Mouse (Mus musculus) MEL (cell line): ENCODE measurements around the gene Xbp1. TPM values are rescaled to one million over a fixed set of nuclear protein-coding genes. Genes with fewer than 3 reads are reported as not detected.

Source experiments
- DNase-seq: peaks from one replicate; pipeline ENCODE4 v3.0.0; 2011; ENCODE audit warnings: low read depth, low spot score
- H3K27ac ChIP-seq: 2 replicates; pipeline ENCODE4 v1.5.1; 2012; ENCODE audit warnings: low read depth, mild to moderate bottlenecking, control low read depth, low read length, moderate library complexity; ENCODE audit not compliant: control insufficient read depth
- H3K27me3 ChIP-seq, 2 experiments: fragments of 150-350 bp in 1 of 2; sonication (generic) in 1 of 2; 2 replicates each; pipeline ENCODE4 v1.6.1; 2012; ENCODE audit warnings: low read length in 2 of 2, mild to moderate bottlenecking in 2 of 2, improper control_type of control experiment in 1 of 2, moderate library complexity in 1 of 2; ENCODE audit not compliant: insufficient read depth in 2 of 2, control insufficient read depth in 1 of 2
- H3K36me3 ChIP-seq, 2 experiments: 2 replicates each; pipeline ENCODE4 v1.6.1; 2012 to 2014; ENCODE audit warnings: low read length in 2 of 2, improper control_type of control experiment in 1 of 2, inconsistent platforms in 1 of 2, mild to moderate bottlenecking in 1 of 2; ENCODE audit not compliant: insufficient read depth in 2 of 2, control insufficient read depth in 1 of 2
- H3K4me1 ChIP-seq, 2 experiments: fragments of 150-350 bp in 1 of 2; sonication (generic) in 1 of 2; 2 replicates each; pipeline ENCODE4 v1.6.1; 2012; ENCODE audit warnings: low read length in 2 of 2, improper control_type of control experiment in 1 of 2, mild to moderate bottlenecking in 1 of 2; ENCODE audit not compliant: insufficient read depth in 2 of 2, control insufficient read depth in 1 of 2
- H3K4me3 ChIP-seq, 2 experiments: fragments of 150-350 bp in 1 of 2; sonication (generic) in 1 of 2; 2 replicates each; pipeline ENCODE4 v1.5.1; 2012; ENCODE audit warnings: low read depth in 2 of 2, low read length in 2 of 2, mild to moderate bottlenecking in 2 of 2, moderate library complexity in 2 of 2, control low read depth in 1 of 2, improper control_type of control experiment in 1 of 2; ENCODE audit not compliant: control insufficient read depth in 1 of 2, insufficient read depth in 1 of 2
- H3K79me2 ChIP-seq: 2 replicates; pipeline ENCODE4 v1.6.1; 2012; ENCODE audit warnings: mild to moderate bottlenecking, low read length, moderate library complexity; ENCODE audit not compliant: control insufficient read depth, poor library complexity, insufficient read depth
- H3K9ac ChIP-seq: 2 replicates; pipeline ENCODE4 v1.6.1; 2012; ENCODE audit warnings: low read depth, mild to moderate bottlenecking, control low read depth, low read length, moderate library complexity; ENCODE audit not compliant: control insufficient read depth, poor library complexity, severe bottlenecking
- H3K9me3 ChIP-seq: fragments of 150-350 bp; sonication (generic); replicated peaks from 2 replicates; pipeline ENCODE4 v1.6.1; 2012; ENCODE audit warnings: mild to moderate bottlenecking, low read length, improper control_type of control experiment, moderate library complexity; ENCODE audit not compliant: insufficient read depth
- BHLHE40 ChIP-seq: IDR thresholded peaks from 2 replicates; pipeline ENCODE4 v1.6.1; 2012; ENCODE audit warnings: low read depth, mild to moderate bottlenecking, inconsistent platforms, low read length, improper control_type of control experiment, borderline replicate concordance
- CHD2 ChIP-seq: IDR thresholded peaks from 2 replicates; pipeline ENCODE4 v1.6.1; 2011; ENCODE audit warnings: low read length, improper control_type of control experiment
- CTCF ChIP-seq, 3 experiments: IDR thresholded peaks in 2 of 3; conservative IDR thresholded peaks in 1 of 3; 2 replicates each; pipeline ENCODE4 v1.5.1; 2011 to 2012; ENCODE audit warnings: low read length in 3 of 3, low read depth in 2 of 3, mild to moderate bottlenecking in 2 of 3, improper control_type of control experiment in 1 of 3, inconsistent platforms in 1 of 3, mixed read lengths in 1 of 3, moderate library complexity in 1 of 3; ENCODE audit not compliant: control insufficient read depth in 1 of 3, insufficient read depth in 1 of 3, poor library complexity in 1 of 3, severe bottlenecking in 1 of 3
- E2F4 ChIP-seq: IDR thresholded peaks from 2 replicates; pipeline ENCODE4 v1.6.1; 2011; ENCODE audit warnings: low read depth, low read length, improper control_type of control experiment, borderline replicate concordance
- EP300 ChIP-seq, 2 experiments: IDR thresholded peaks; 2 replicates each; pipeline ENCODE4 v1.6.1; 2011; ENCODE audit warnings: improper control_type of control experiment in 2 of 2, low read length in 2 of 2, low read depth in 1 of 2, mild to moderate bottlenecking in 1 of 2
- ETS1 ChIP-seq: IDR thresholded peaks from 2 replicates; pipeline ENCODE4 v1.6.1; 2012; ENCODE audit warnings: low read depth, mild to moderate bottlenecking, inconsistent platforms, low read length, improper control_type of control experiment, moderate library complexity
- GATA1 ChIP-seq: IDR thresholded peaks from 2 replicates; pipeline ENCODE4 v1.6.1; 2011; ENCODE audit warnings: low read depth, low read length, improper control_type of control experiment
- HCFC1 ChIP-seq: IDR thresholded peaks from 2 replicates; pipeline ENCODE4 v1.6.1; 2012; ENCODE audit warnings: low read depth, mild to moderate bottlenecking, inconsistent platforms, low read length, improper control_type of control experiment, moderate library complexity
- JUND ChIP-seq: IDR thresholded peaks from 2 replicates; pipeline ENCODE4 v1.6.1; 2011; ENCODE audit warnings: low read depth, mild to moderate bottlenecking, improper control_type of control experiment, low read length
- KAT2A ChIP-seq: conservative IDR thresholded peaks from 2 replicates; pipeline ENCODE4 v1.6.1; 2012; ENCODE audit warnings: low read depth, low read length, improper control_type of control experiment, inconsistent platforms
- MAFK ChIP-seq: IDR thresholded peaks from 2 replicates; pipeline ENCODE4 v1.6.1; 2011; ENCODE audit warnings: low read depth, mild to moderate bottlenecking, low read length, improper control_type of control experiment, borderline replicate concordance
- MAX ChIP-seq: IDR thresholded peaks from 2 replicates; pipeline ENCODE4 v1.6.1; 2011; ENCODE audit warnings: low read length, improper control_type of control experiment
- MAZ ChIP-seq: IDR thresholded peaks from 2 replicates; pipeline ENCODE4 v1.6.1; 2012; ENCODE audit warnings: low read depth, mild to moderate bottlenecking, inconsistent platforms, low read length, improper control_type of control experiment
- MXI1 ChIP-seq: IDR thresholded peaks from 2 replicates; pipeline ENCODE4 v1.6.1; 2011; ENCODE audit warnings: mild to moderate bottlenecking, low read depth, low read length, improper control_type of control experiment
- MYB ChIP-seq: IDR thresholded peaks from 2 replicates; pipeline ENCODE4 v1.6.1; 2011; ENCODE audit warnings: mild to moderate bottlenecking, low read depth, low read length, improper control_type of control experiment
- MYC ChIP-seq: IDR thresholded peaks from 2 replicates; pipeline ENCODE4 v1.6.1; 2011; ENCODE audit warnings: low read depth, mild to moderate bottlenecking, low read length, improper control_type of control experiment, moderate library complexity
- NELFE ChIP-seq: IDR thresholded peaks from 2 replicates; pipeline ENCODE4 v1.6.1; 2011; ENCODE audit warnings: low read depth, low read length, improper control_type of control experiment
- NRF1 ChIP-seq: IDR thresholded peaks from 2 replicates; pipeline ENCODE4 v1.6.1; 2014; ENCODE audit warnings: low read depth, mild to moderate bottlenecking, inconsistent platforms, low read length, improper control_type of control experiment, moderate library complexity; ENCODE audit not compliant: poor library complexity, insufficient read depth, severe bottlenecking
- POLR2A ChIP-seq, 2 experiments: IDR thresholded peaks; 2 replicates each; pipeline ENCODE4 v1.6.1; 2011 to 2012; ENCODE audit warnings: low read length in 2 of 2, mild to moderate bottlenecking in 2 of 2, control low read depth in 1 of 2, improper control_type of control experiment in 1 of 2, low read depth in 1 of 2, moderate library complexity in 1 of 2; ENCODE audit not compliant: control insufficient read depth in 1 of 2, insufficient read depth in 1 of 2, poor library complexity in 1 of 2
- POLR2AphosphoS2 ChIP-seq: IDR thresholded peaks from 2 replicates; pipeline ENCODE4 v1.6.1; 2011; ENCODE audit warnings: low read length, improper control_type of control experiment
- POLR2AphosphoS5 ChIP-seq: IDR thresholded peaks from 2 replicates; pipeline ENCODE4 v1.6.1; 2012; ENCODE audit warnings: low read depth, borderline replicate concordance, mild to moderate bottlenecking, inconsistent platforms, low read length, moderate library complexity, mixed read lengths
- RAD21 ChIP-seq: IDR thresholded peaks from 2 replicates; pipeline ENCODE4 v1.6.1; 2011; ENCODE audit warnings: mild to moderate bottlenecking, low read depth, low read length, improper control_type of control experiment
- RCOR1 ChIP-seq: IDR thresholded peaks from 2 replicates; pipeline ENCODE4 v1.6.1; 2012; ENCODE audit warnings: low read depth, mild to moderate bottlenecking, inconsistent platforms, low read length, improper control_type of control experiment
- SIN3A ChIP-seq: IDR thresholded peaks from 2 replicates; pipeline ENCODE4 v1.6.1; 2012; ENCODE audit warnings: low read length, improper control_type of control experiment, inconsistent platforms
- SMC3 ChIP-seq: IDR thresholded peaks from 2 replicates; pipeline ENCODE4 v1.6.1; 2011; ENCODE audit warnings: low read depth, low read length, improper control_type of control experiment
- TAL1 ChIP-seq: IDR thresholded peaks from 2 replicates; pipeline ENCODE4 v1.6.1; 2012; ENCODE audit warnings: mild to moderate bottlenecking, inconsistent platforms, low read length, moderate library complexity, mixed read lengths
- TBP ChIP-seq: IDR thresholded peaks from 2 replicates; pipeline ENCODE4 v1.8.0; 2011; ENCODE audit warnings: low read depth, low read length, improper control_type of control experiment
- TCF12 ChIP-seq: IDR thresholded peaks from 2 replicates; pipeline ENCODE4 v1.6.1; 2014; ENCODE audit warnings: low read depth, mild to moderate bottlenecking, inconsistent platforms, low read length, improper control_type of control experiment, moderate library complexity
- UBTF ChIP-seq: IDR thresholded peaks from 2 replicates; pipeline ENCODE4 v1.6.1; 2012; ENCODE audit warnings: low read depth, mild to moderate bottlenecking, inconsistent platforms, low read length, improper control_type of control experiment, moderate library complexity, borderline replicate concordance; ENCODE audit not compliant: insufficient read depth
- USF1 ChIP-seq: IDR thresholded peaks from 2 replicates; pipeline ENCODE4 v1.6.1; 2014; ENCODE audit warnings: low read depth, mild to moderate bottlenecking, inconsistent platforms, low read length, improper control_type of control experiment, moderate library complexity
- USF2 ChIP-seq, 2 experiments: IDR thresholded peaks; 2 replicates each; pipeline ENCODE4 v1.6.1; 2011 to 2012; ENCODE audit warnings: improper control_type of control experiment in 2 of 2, low read length in 2 of 2, borderline replicate concordance in 1 of 2, inconsistent platforms in 1 of 2, low read depth in 1 of 2, mild to moderate bottlenecking in 1 of 2; ENCODE audit not compliant: insufficient read depth in 1 of 2
- ZC3H11A ChIP-seq: IDR thresholded peaks from 2 replicates; pipeline ENCODE4 v1.6.1; 2012; ENCODE audit warnings: low read depth, mild to moderate bottlenecking, inconsistent platforms, low read length, improper control_type of control experiment
- ZKSCAN1 ChIP-seq: IDR thresholded peaks from 2 replicates; pipeline ENCODE4 v1.6.1; 2012; ENCODE audit warnings: low read depth, mild to moderate bottlenecking, inconsistent platforms, low read length, improper control_type of control experiment, moderate library complexity
- ZMIZ1 ChIP-seq: IDR thresholded peaks from 2 replicates; pipeline ENCODE4 v1.6.1; 2012; ENCODE audit warnings: low read depth, mild to moderate bottlenecking, inconsistent platforms, low read length, improper control_type of control experiment, moderate library complexity
- ZNF384 ChIP-seq: IDR thresholded peaks from 2 replicates; pipeline ENCODE4 v1.6.1; 2012; ENCODE audit warnings: low read depth, mild to moderate bottlenecking, inconsistent platforms, low read length, improper control_type of control experiment
- polyA plus RNA-seq, 2 experiments: library from polyadenylated mRNA; stranded (reverse) in 1 of 2; unstranded in 1 of 2; fragments of >175 nt in 1 of 2; fragments of >200 nt in 1 of 2; gene quantifications; 2 replicates each; pipeline versions ENCODE4 v1.2.1 to v1.2.4; 2012; ENCODE audit warnings: low replicate concordance in 2 of 2, low read depth in 1 of 2; ENCODE audit not compliant: insufficient read length in 2 of 2, insufficient read depth in 1 of 2, missing spikeins in 1 of 2
- total RNA-seq: library from RNA; depleted of rRNA; stranded (reverse); fragments of 300-350 nt; gene quantifications from 2 replicates; pipeline ENCODE4 v1.2.3, GENCODE M21; 2012; rRNA removed

The Xbp1 gene
- total RNA-seq (84.2 and 101 TPM in 2 replicates), polyA plus RNA-seq (10 to 100 TPM in 1 of 2 experiments, not detected in 1; 81.8 TPM)

- no peaks in the 10 kb centered on the region for H3K27me3 ChIP-seq
- peaks cover 33% of the 10 kb centered on the region for H3K79me2 ChIP-seq
- no peaks in the 10 kb centered on the region for H3K9me3 ChIP-seq
- H3K4me1 ChIP-seq = peaks cover 7 to 14% of the 10 kb centered on the region in 2 experiments; a peak in 3 of 4 replicates
- peak; percentile 98 for DNase-seq
- peaks cover 26 to 32% of the 10 kb centered on the region in 2 experiments for H3K36me3 ChIP-seq
- H3K27ac ChIP-seq = peak within 1 kb of the TSS; percentile 90
- H3K4me3 ChIP-seq = peak within 1 kb of the TSS; percentile 89 to 98
- H3K9ac ChIP-seq = peak within 1 kb of the TSS; percentile 92
- TF ChIP-seq ZKSCAN1 (no peak), TCF12 (peak; percentile 60), ZC3H11A (no peak), MAZ (peak; percentile 29; the same call in 1 of the 2 replicates), GATA1 (no peak), RAD21 (no peak), MXI1 (peak; percentile 85), POLR2AphosphoS2 (peak; percentile 97), CHD2 (0 out of 2 replicates have a peak, but pooled peaks have one; percentile 9), KAT2A (no peak; the same call in 1 of the 2 replicates), MYB (no peak), E2F4 (no peak), EP300 (IDR thresholded peaks at IDR 0.05; ENCODE audit: low read depth in 1 of 2, low read length in 2 of 2) (no peak; a peak in 1 of 4 replicates), USF1 (no peak), UBTF (peak; percentile 89; the same call in 1 of the 2 replicates), HCFC1 (peak; percentile 70), BHLHE40 (no peak), MAX (peak; percentile 83; the same call in 1 of the 2 replicates), CTCF (IDR thresholded peaks at IDR 0.05 in 2 of 3, conservative IDR thresholded peaks at IDR 0.05 in 1 of 3; ENCODE audit: control insufficient read depth in 1 of 3, insufficient read depth in 1 of 3, low read depth in 2 of 3, low read length in 3 of 3, poor library complexity in 1 of 3, severe bottlenecking in 1 of 3) (no peak), ETS1 (peak; percentile 46), POLR2A (IDR thresholded peaks at IDR 0.05; ENCODE audit: control insufficient read depth in 1 of 2, insufficient read depth in 1 of 2, low read depth in 1 of 2, low read length in 2 of 2, poor library complexity in 1 of 2) (peak; percentile 78 to 90; a peak in 3 of 4 replicates), SMC3 (no peak), NRF1 (0 out of 2 replicates have a peak, but pooled peaks have one; percentile 18), RCOR1 (peak; percentile 46; the same call in 1 of the 2 replicates), MAFK (0 out of 2 replicates have a peak, but pooled peaks have one; percentile 9), TBP (peak; percentile 83), SIN3A (peak; percentile 87; the same call in 1 of the 2 replicates), USF2 (IDR thresholded peaks at IDR 0.05; ENCODE audit: borderline replicate concordance in 1 of 2, insufficient read depth in 1 of 2, low read depth in 1 of 2, low read length in 2 of 2) (no peak), MYC (peak; percentile 82), ZNF384 (no peak), POLR2AphosphoS5 (no peak), ZMIZ1 (peak; percentile 91), TAL1 (no peak), JUND (no peak), NELFE (peak; percentile 97)
Observed at GRCm38 (mm10) chr11:5520412-5521265, at the start of gene Xbp1. Gene Xbp1 (plus strand): TSS chr11:5520659.
